Mouse (Mus musculus) lung, adult 2 months (tissue): ENCODE measurements at regions not wholly inside any gene's neighbourhood (a gene's known extent, or its start where the extent isn't known, plus 50 kb on each side); places are given as distances from the start of the nearest gene placed in this dataset.
A peak's percentile ranks its signal among the peaks of the same experiment; 100 is the strongest.
"Not testable (repeated sequence)": the region's sequence is repeated elsewhere in the genome, so short reads cannot be mapped to it uniquely, and the experiment has no call there.

ENCODE experiments used
- DNase-seq: peaks from one replicate; pipeline ENCODE4 v3.0.0; 2022
- H3K4me1 ChIP-seq: fragments of 200-500 bp; 2 replicates; pipeline ENCODE4 v1.6.1; 2011; ENCODE audit warnings: low read length; ENCODE audit not compliant: control insufficient read depth, insufficient read depth
- H3K4me3 ChIP-seq: fragments of 200-500 bp; replicated peaks from 2 replicates; pipeline ENCODE3; 2011; ENCODE audit warnings: low read depth, mild to moderate bottlenecking, control low read depth, low read length; ENCODE audit errors: extremely low read depth
- CTCF ChIP-seq: fragments of 200-500 bp; IDR thresholded peaks from 2 replicates; pipeline ENCODE4 v1.5.1; 2011; ENCODE audit warnings: mild to moderate bottlenecking, low read length, control low read depth; ENCODE audit not compliant: insufficient read depth
- POLR2A ChIP-seq: fragments of 200-500 bp; IDR thresholded peaks from 2 replicates; pipeline ENCODE4 v1.6.1; 2011; ENCODE audit warnings: low read depth, mild to moderate bottlenecking, control low read depth, low read length, borderline replicate concordance; ENCODE audit errors: extremely low read depth
- WGBS: fragments of 180-500 bp; shearing (Covaris S2); methylation state at CpG from one replicate; pipeline ENCODE4 v1.1.7; 2018; 5-methylcytosine and 5-hydroxymethylcytosine counted together

- 60% methylated on average over 3 of the region's 3 CpGs for WGBS
- H3K4me3 ChIP-seq, result no peak overlapping the region
- TF ChIP-seq CTCF (no peak), POLR2A (no peak)
- DNase-seq, result no peak
- no peaks in the 10 kb centered on the region for H3K4me1 ChIP-seq
Measured at GRCm38 (mm10) chr14:104789346-104789745, 266.9 kb upstream of the Rnf219 start.

- no peak for DNase-seq
- TF ChIP-seq CTCF (no peak), POLR2A (no peak)
- H3K4me3 ChIP-seq, result no peak overlapping the region
- no peaks in the 10 kb centered on the region for H3K4me1 ChIP-seq
- 49% methylated on average over 12 of the region's 12 CpGs for WGBS
Measured at GRCm38 (mm10) chr14:104785066-104785465, 262.6 kb upstream of the Rnf219 start.

- 43% methylated on average over 4 of the region's 4 CpGs for WGBS
- no peak overlapping the region for H3K4me3 ChIP-seq
- H3K4me1 ChIP-seq, result no peaks in the 10 kb centered on the region
- no peak for TF ChIP-seq POLR2A
- no peak for TF ChIP-seq CTCF
- DNase-seq, result no peak
Measured at GRCm38 (mm10) chr14:104769938-104770337, 247.5 kb upstream of the Rnf219 start.

GRCm38 (mm10) chr14:104734213-104734612 is 211.8 kb upstream of the Rnf219 start:
- WGBS, result 34% methylated on average over 3 of the region's 3 CpGs
- DNase-seq, result no peak
- TF ChIP-seq CTCF (no peak), POLR2A (no peak)
- H3K4me1 ChIP-seq, result no peaks in the 10 kb centered on the region
- no peak overlapping the region for H3K4me3 ChIP-seq

- no peak overlapping the region for H3K4me3 ChIP-seq
- WGBS, result 51% methylated on average over 1 of the region's 1 CpGs
- no peaks in the 10 kb centered on the region for H3K4me1 ChIP-seq
- no peak for TF ChIP-seq CTCF
- TF ChIP-seq POLR2A, result no peak
- no peak for DNase-seq
Measured at GRCm38 (mm10) chr14:104732036-104732435, 209.6 kb upstream of the Rnf219 start.

GRCm38 (mm10) chr14:104731319-104731995 is 209.0 kb upstream of the Rnf219 start:
- WGBS, result 51% methylated on average over 3 of the region's 3 CpGs
- Histone ChIP-seq H3K4me1 (no peaks in the 10 kb centered on the region), H3K4me3 (no peak overlapping the region)
- no peak for DNase-seq
- TF ChIP-seq CTCF (no peak), POLR2A (no peak)

- 92% methylated on average over 24 of the region's 24 CpGs for WGBS
- DNase-seq, result peak; percentile 96
Measured at GRCm38 (mm10) chr14:104715651-104716050, 193.2 kb upstream of the Rnf219 start.

GRCm38 (mm10) chr14:104702283-104702893 is 179.9 kb upstream of the Rnf219 start:
- WGBS, result 88% methylated on average over 8 of the region's 8 CpGs
- no peak for DNase-seq
- TF ChIP-seq CTCF (no peak), POLR2A (no peak)
- Histone ChIP-seq H3K4me1 (no peaks in the 10 kb centered on the region), H3K4me3 (no peak overlapping the region)

More at GRCm38 (mm10) chr14:104715651-104716050, 193.2 kb upstream of the Rnf219 start:
- H3K4me3 ChIP-seq, H3K4me1 ChIP-seq: not testable (repeated sequence)

- 79% methylated on average over 4 of the region's 4 CpGs for WGBS
- DNase-seq, result no peak
- H3K4me1 ChIP-seq, result no peaks in the 10 kb centered on the region
- TF ChIP-seq CTCF, result no peak
- TF ChIP-seq POLR2A, result no peak
- no peak overlapping the region for H3K4me3 ChIP-seq
Measured at GRCm38 (mm10) chr14:104698962-104699361, 176.5 kb upstream of the Rnf219 start.

GRCm38 (mm10) chr14:104695101-104695500 is 172.7 kb upstream of the Rnf219 start:
- TF ChIP-seq POLR2A, result no peak
- no peak for TF ChIP-seq CTCF
- H3K4me1 ChIP-seq, result no peaks in the 10 kb centered on the region
- WGBS, result 76% methylated on average over 4 of the region's 4 CpGs
- DNase-seq, result no peak
- no peak overlapping the region for H3K4me3 ChIP-seq
